Mouse (Mus musculus): ENCODE data around the gene Mob3a. TPM values are rescaled to one million over a fixed set of nuclear protein-coding genes. Genes with fewer than 3 reads are reported as not detected.
"Not testable (repeated sequence)": the region's sequence is repeated elsewhere in the genome, so short reads cannot be mapped to it uniquely, and the experiment has no call there.

Gene Mob3a
- polyA plus RNA-seq, 1 experiment from 2014 or later: 17.3 TPM

- Histone ChIP-seq H3K9ac (replicated peaks) (no peak overlapping the region), H3K4me3 (ENCODE audit: low read depth, low read length) (no peak overlapping the region), H3K4me1 (ENCODE audit: insufficient read depth) (peaks cover 6% of the 10 kb centered on the region), H3K27me3 (ENCODE audit: insufficient read depth, low read length) (no peaks in the 10 kb centered on the region), H3K9me3 (ENCODE audit: low read length) (no peaks in the 10 kb centered on the region), H3K36me3 (replicated peaks; ENCODE audit: insufficient read depth, low read length) (peaks cover 1% of the 10 kb centered on the region; the same call in 1 of the 2 replicates), H3K27ac (ENCODE audit: low read depth) (no peak overlapping the region), H3K4me2 (ENCODE audit: low read depth, low read length) (no peak overlapping the region)
- 86% methylated on average over 10 of the region's 10 CpGs for WGBS (ENCODE audit: insufficient replicate concordance)
- no peak for ATAC-seq
- DNase-seq: no peak
- TF ChIP-seq EP300 (IDR thresholded peaks at IDR 0.05; ENCODE audit: low read depth): no peak
- no peak for TF ChIP-seq CTCF (IDR thresholded peaks at IDR 0.05; ENCODE audit: low read depth)
These were observed 51.4 kb downstream of the Mob3a start for GRCm38 (mm10) chr10:80650392-80650791.

GRCm38 (mm10) chr10:80649910-80650309, 51.9 kb downstream of the Mob3a start:
- H3K4me2 ChIP-seq (ENCODE audit: low read depth, low read length); H3K4me1 ChIP-seq (ENCODE audit: insufficient read depth); H3K4me3 ChIP-seq (ENCODE audit: low read depth, low read length); H3K9me3 ChIP-seq (ENCODE audit: low read length); DNase-seq; H3K27ac ChIP-seq (ENCODE audit: low read depth); H3K9ac ChIP-seq (replicated peaks); H3K36me3 ChIP-seq (replicated peaks; ENCODE audit: insufficient read depth, low read length); ATAC-seq; H3K27me3 ChIP-seq (ENCODE audit: insufficient read depth, low read length): not testable (repeated sequence)
- 75% methylated on average over 6 of the region's 6 CpGs for WGBS (ENCODE audit: insufficient replicate concordance)

GRCm38 (mm10) chr10:80646936-80647335, 54.8 kb downstream of the Mob3a start:
- H3K9me3 ChIP-seq (ENCODE audit: low read length): no peaks in the 10 kb centered on the region
- 74% methylated on average over 10 of the region's 10 CpGs for WGBS (ENCODE audit: insufficient replicate concordance)
- no peak overlapping the region for H3K4me2 ChIP-seq (ENCODE audit: low read depth, low read length)
- DNase-seq (peak; percentile 39), ATAC-seq (peak; percentile 63)
- H3K27ac ChIP-seq (ENCODE audit: low read depth): no peak overlapping the region
- TF ChIP-seq EP300 (IDR thresholded peaks at IDR 0.05; ENCODE audit: low read depth): no peak
- TF ChIP-seq CTCF (IDR thresholded peaks at IDR 0.05; ENCODE audit: low read depth): no peak
- H3K36me3 ChIP-seq (replicated peaks; ENCODE audit: insufficient read depth, low read length): peaks cover 17% of the 10 kb centered on the region; the same call in 1 of the 2 replicates
- no peak overlapping the region for H3K4me3 ChIP-seq (ENCODE audit: low read depth, low read length)
- no peaks in the 10 kb centered on the region for H3K27me3 ChIP-seq (ENCODE audit: insufficient read depth, low read length)
- H3K4me1 ChIP-seq (ENCODE audit: insufficient read depth): no peaks in the 10 kb centered on the region
- H3K9ac ChIP-seq (replicated peaks): no peak overlapping the region

GRCm38 (mm10) chr10:80635345-80635744, 66.4 kb downstream of the Mob3a start:
- Histone ChIP-seq H3K9me3 (ENCODE audit: low read length) (no peaks in the 10 kb centered on the region), H3K4me3 (ENCODE audit: low read depth, low read length) (no peak overlapping the region), H3K4me2 (ENCODE audit: low read depth, low read length) (no peak overlapping the region), H3K9ac (replicated peaks) (no peak overlapping the region), H3K4me1 (ENCODE audit: insufficient read depth) (no peaks in the 10 kb centered on the region), H3K36me3 (replicated peaks; ENCODE audit: insufficient read depth, low read length) (peaks cover 62% of the 10 kb centered on the region), H3K27me3 (ENCODE audit: insufficient read depth, low read length) (no peaks in the 10 kb centered on the region), H3K27ac (ENCODE audit: low read depth) (0 out of 2 replicates have a peak overlapping the region, but pooled peaks have one; percentile 6)
- WGBS (ENCODE audit: insufficient replicate concordance): 60% methylated on average over 6 of the region's 6 CpGs
- peak; percentile 26; the same call in 1 of the 2 replicates for ATAC-seq
- DNase-seq: no peak
- TF ChIP-seq CTCF (IDR thresholded peaks at IDR 0.05; ENCODE audit: low read depth): no peak
- no peak for TF ChIP-seq EP300 (IDR thresholded peaks at IDR 0.05; ENCODE audit: low read depth)

Other genes with a start within 250 kb of the Mob3a start
- not detected in 2 replicates for gene Onecut3, start 207.1 kb downstream of the Mob3a start, polyA plus RNA-seq (2015; fragmentation: Nextera tagmentation; extraction: Ambion mirVana)
- gene Atp8b3, start 162.9 kb downstream of the Mob3a start, polyA plus RNA-seq (2015; fragmentation: Nextera tagmentation; extraction: Ambion mirVana): not detected in 2 replicates
- 7.4 and 8.1 TPM in 2 replicates for gene Rexo1, start 140.4 kb downstream of the Mob3a start, polyA plus RNA-seq (2015; fragmentation: Nextera tagmentation; extraction: Ambion mirVana)
- 6.1 and 6.5 TPM in 2 replicates for gene Klf16, start 124.7 kb downstream of the Mob3a start, polyA plus RNA-seq (2015; fragmentation: Nextera tagmentation; extraction: Ambion mirVana)
- gene Abhd17a, start 111.6 kb downstream of the Mob3a start, polyA plus RNA-seq (2015; fragmentation: Nextera tagmentation; extraction: Ambion mirVana): 50.2 and 59.3 TPM in 2 replicates
- 27.5 and 29.2 TPM in 2 replicates for gene Scamp4, start 99.1 kb downstream of the Mob3a start, polyA plus RNA-seq (2015; fragmentation: Nextera tagmentation; extraction: Ambion mirVana)
- gene Adat3, start 99.1 kb downstream of the Mob3a start, polyA plus RNA-seq (2015; fragmentation: Nextera tagmentation; extraction: Ambion mirVana): 2.1 and 2.6 TPM in 2 replicates
- gene Gm49322, start 96.0 kb downstream of the Mob3a start, polyA plus RNA-seq (2015; fragmentation: Nextera tagmentation; extraction: Ambion mirVana): 0.20 and 0.52 TPM in 2 replicates
- 41.4 and 45.8 TPM in 2 replicates for gene Csnk1g2, start 79.1 kb downstream of the Mob3a start, polyA plus RNA-seq (2015; fragmentation: Nextera tagmentation; extraction: Ambion mirVana)
- 10.7 and 11.5 TPM in 2 replicates for gene Btbd2, start 44.9 kb downstream of the Mob3a start, polyA plus RNA-seq (2015; fragmentation: Nextera tagmentation; extraction: Ambion mirVana)
- gene Mknk2, start 23.9 kb downstream of the Mob3a start, polyA plus RNA-seq (2015; fragmentation: Nextera tagmentation; extraction: Ambion mirVana): 45.8 and 46.1 TPM in 2 replicates
- gene Izumo4, start 207 bp upstream of the Mob3a start, polyA plus RNA-seq (2015; fragmentation: Nextera tagmentation; extraction: Ambion mirVana): 7.9 and 10.4 TPM in 2 replicates
- 16.4 and 19.0 TPM in 2 replicates for gene Ap3d1, start 40.3 kb upstream of the Mob3a start, polyA plus RNA-seq (2015; fragmentation: Nextera tagmentation; extraction: Ambion mirVana)
- 4.6 TPM in 2 replicates for gene Dot1l, start 53.2 kb upstream of the Mob3a start, polyA plus RNA-seq (2015; fragmentation: Nextera tagmentation; extraction: Ambion mirVana)
- gene Sf3a2, start 96.2 kb upstream of the Mob3a start, polyA plus RNA-seq (2015; fragmentation: Nextera tagmentation; extraction: Ambion mirVana): 20.9 and 22.2 TPM in 2 replicates
- gene Plekhj1, start 96.6 kb upstream of the Mob3a start, polyA plus RNA-seq (2015; fragmentation: Nextera tagmentation; extraction: Ambion mirVana): 42.0 and 43.7 TPM in 2 replicates
- gene Amh, start 103.3 kb upstream of the Mob3a start, polyA plus RNA-seq (2015; fragmentation: Nextera tagmentation; extraction: Ambion mirVana): 0.06 TPM in 1 of 2 replicates, not detected in the other
- gene Jsrp1, start 111.5 kb upstream of the Mob3a start, polyA plus RNA-seq (2015; fragmentation: Nextera tagmentation; extraction: Ambion mirVana): 1.6 TPM in 1 of 2 replicates, not detected in the other
- gene Oaz1, start 124.7 kb upstream of the Mob3a start, polyA plus RNA-seq (2015; fragmentation: Nextera tagmentation; extraction: Ambion mirVana): 1,017 and 1,029 TPM in 2 replicates
- not detected in 2 replicates for gene Lingo3, start 142.1 kb upstream of the Mob3a start, polyA plus RNA-seq (2015; fragmentation: Nextera tagmentation; extraction: Ambion mirVana)
- 104 and 108 TPM in 2 replicates for gene Lsm7, start 153.2 kb upstream of the Mob3a start, polyA plus RNA-seq (2015; fragmentation: Nextera tagmentation; extraction: Ambion mirVana)
- gene Sppl2b, start 153.3 kb upstream of the Mob3a start, polyA plus RNA-seq (2015; fragmentation: Nextera tagmentation; extraction: Ambion mirVana): 27.6 and 27.7 TPM in 2 replicates
- 0.12 TPM in 2 replicates for gene Tmprss9, start 169.9 kb upstream of the Mob3a start, polyA plus RNA-seq (2015; fragmentation: Nextera tagmentation; extraction: Ambion mirVana)
- gene Timm13, start 199.0 kb upstream of the Mob3a start, polyA plus RNA-seq (2015; fragmentation: Nextera tagmentation; extraction: Ambion mirVana): 242 and 244 TPM in 2 replicates
- gene Lmnb2, start 216.3 kb upstream of the Mob3a start, polyA plus RNA-seq (2015; fragmentation: Nextera tagmentation; extraction: Ambion mirVana): 5.4 and 6.5 TPM in 2 replicates
- gene Gadd45b, start 228.1 kb upstream of the Mob3a start, polyA plus RNA-seq (2015; fragmentation: Nextera tagmentation; extraction: Ambion mirVana): 17.3 and 18.7 TPM in 2 replicates